Mouse (Mus musculus) liver, embryonic 14.5 days (tissue): ENCODE results near the gene Slc25a39. TPM values are rescaled to one million over a fixed set of nuclear protein-coding genes. Genes with fewer than 3 reads are reported as not detected.
A peak's percentile ranks its signal among the peaks of the same experiment; 100 is the strongest.
"Not testable (repeated sequence)": the region's sequence is repeated elsewhere in the genome, so short reads cannot be mapped to it uniquely, and the experiment has no call there.

ENCODE experiments used
- ATAC-seq: fragments of 200-750 bp; cut with Nextera tagmentation; 2 replicates; pipeline ENCODE4 v1.8.0; 2017; ENCODE audit warnings: moderate number of reproducible peaks, mild to moderate bottlenecking, moderate library complexity; ENCODE audit not compliant: insufficient read depth
- DNase-seq, 3 experiments: peaks; one replicate each; pipeline ENCODE4 v3.0.0-alpha.2; 2012 to 2013; ENCODE audit warnings: low read depth in 3 of 3, low spot score in 3 of 3
- H3K27ac ChIP-seq: fragments of 300-500 bp; sonication (generic); 2 replicates; pipeline ENCODE4 v1.5.1; 2014; ENCODE audit warnings: moderate library complexity, mild to moderate bottlenecking, control low read depth, inconsistent platforms
- H3K27me3 ChIP-seq: fragments of 300-500 bp; sonication (generic); 2 replicates; pipeline ENCODE4 v1.6.1; 2014; ENCODE audit warnings: mild to moderate bottlenecking, low read length, moderate library complexity; ENCODE audit not compliant: control insufficient read depth, insufficient read depth
- H3K36me3 ChIP-seq: fragments of 300-500 bp; sonication (generic); replicated peaks from 2 replicates; pipeline ENCODE4 v1.6.1; 2014; ENCODE audit warnings: low read depth; ENCODE audit not compliant: control insufficient read depth, insufficient read depth
- H3K4me1 ChIP-seq, 2 experiments: fragments of 200-500 bp in 1 of 2; fragments of 300-500 bp in 1 of 2; sonication (generic) in 1 of 2; replicated peaks; 2 replicates each; pipeline ENCODE4 v1.6.1; 2012 to 2014; ENCODE audit warnings: antibody characterized with exemption in 1 of 2, inconsistent platforms in 1 of 2, low read length in 1 of 2; ENCODE audit not compliant: control insufficient read depth in 2 of 2, insufficient read depth in 2 of 2
- H3K4me2 ChIP-seq: fragments of 300-500 bp; sonication (generic); 2 replicates; pipeline ENCODE4 v1.6.1; 2014; ENCODE audit warnings: low read depth, mild to moderate bottlenecking, control low read depth, moderate library complexity
- H3K4me3 ChIP-seq, 2 experiments: fragments of 200-500 bp in 1 of 2; fragments of 300-500 bp in 1 of 2; sonication (generic) in 1 of 2; 2 replicates each; pipeline ENCODE4 v1.5.1; 2012 to 2014; ENCODE audit warnings: low read depth in 2 of 2, low read length in 2 of 2, mild to moderate bottlenecking in 2 of 2, control low read depth in 1 of 2, inconsistent platforms in 1 of 2, moderate library complexity in 1 of 2; ENCODE audit not compliant: insufficient read depth in 1 of 2
- H3K9ac ChIP-seq: fragments of 300-500 bp; sonication (generic); replicated peaks from 2 replicates; pipeline ENCODE4 v1.6.1; 2014; ENCODE audit warnings: mild to moderate bottlenecking, control low read depth, moderate library complexity
- H3K9me3 ChIP-seq: fragments of 300-500 bp; sonication (generic); 2 replicates; pipeline ENCODE4 v1.6.1; 2016; ENCODE audit warnings: low read length, mixed read lengths; ENCODE audit not compliant: control insufficient read depth
- CTCF ChIP-seq: IDR thresholded peaks from 2 replicates; pipeline ENCODE4 v1.5.1; 2016; ENCODE audit warnings: antibody characterized with exemption, low read depth, control low read depth
- EP300 ChIP-seq: IDR thresholded peaks from 2 replicates; pipeline ENCODE4 v1.6.1; 2016; ENCODE audit warnings: antibody characterized with exemption, low read depth
- WGBS: fragments of 180-500 bp; shearing (Covaris S2); extraction: QIAGEN DNeasy Blood & Tissue Kit; methylation state at CpG from one replicate; pipeline ENCODE4 v1.1.7; 2014; ENCODE audit not compliant: insufficient replicate concordance; 5-methylcytosine and 5-hydroxymethylcytosine counted together
- polyA plus RNA-seq, 2 experiments: library from polyadenylated mRNA; depleted of rRNA in 1 of 2; stranded (reverse) in 1 of 2; unstranded in 1 of 2; fragments of >200 nt; fragmentation: Nextera tagmentation in 1 of 2; extraction: Ambion mirVana in 1 of 2; gene quantifications; 2 replicates each; pipeline versions ENCODE4 v1.2.1 to v1.2.3; 2012 to 2014

Slc25a39 gene
- polyA plus RNA-seq, 2 experiments, result 167 to 339 TPM

- peak overlapping the region; percentile 99 for H3K9ac ChIP-seq
- DNase-seq, result no peak
- ATAC-seq, result no peak
- H3K4me2 ChIP-seq, result peak overlapping the region; percentile 96
- no peak for TF ChIP-seq EP300
- TF ChIP-seq CTCF, result no peak
- H3K4me1 ChIP-seq, result peaks cover 76 to 82% of the 10 kb centered on the region in 2 experiments
- no peaks in the 10 kb centered on the region; the same call in 1 of the 2 replicates for H3K27me3 ChIP-seq
- peak overlapping the region in 1 of 2 experiments; percentile 46; a peak in 2 of 4 replicates for H3K4me3 ChIP-seq
- H3K27ac ChIP-seq, result peak overlapping the region; percentile 100
- WGBS, result 72% methylated on average over 12 of the region's 12 CpGs
- H3K9me3 ChIP-seq, result no peaks in the 10 kb centered on the region
- no peaks in the 10 kb centered on the region for H3K36me3 ChIP-seq
Observed at GRCm38 (mm10) chr11:102371926-102372685, 35.6 kb downstream of the Slc25a39 start.

- Histone ChIP-seq H3K36me3 (no peaks in the 10 kb centered on the region), H3K9ac (peak overlapping the region; percentile 66), H3K27me3 (no peaks in the 10 kb centered on the region; the same call in 1 of the 2 replicates), H3K4me3 (no peak overlapping the region), H3K27ac (peak overlapping the region; percentile 88), H3K4me1 (peaks cover 81 to 84% of the 10 kb centered on the region in 2 experiments), H3K4me2 (no peak overlapping the region), H3K9me3 (no peaks in the 10 kb centered on the region)
- no peak for TF ChIP-seq EP300
- TF ChIP-seq CTCF, result no peak
- 52% methylated on average over 7 of the region's 7 CpGs for WGBS
- DNase-seq, result no peak
- no peak for ATAC-seq
Observed at GRCm38 (mm10) chr11:102370285-102370684, 37.5 kb downstream of the Slc25a39 start.

GRCm38 (mm10) chr11:102369263-102369662 is 38.5 kb downstream of the Slc25a39 start:
- Histone ChIP-seq H3K4me2 (peak overlapping the region; percentile 34), H3K27ac (peak overlapping the region; percentile 88), H3K4me3 (no peak overlapping the region), H3K27me3 (no peaks in the 10 kb centered on the region; the same call in 1 of the 2 replicates), H3K9ac (peak overlapping the region; percentile 66), H3K4me1 (peaks cover 76 to 77% of the 10 kb centered on the region in 2 experiments), H3K36me3 (peaks cover 2% of the 10 kb centered on the region), H3K9me3 (no peaks in the 10 kb centered on the region)
- ATAC-seq, result no peak
- WGBS, result 69% methylated on average over 4 of the region's 4 CpGs
- TF ChIP-seq EP300 (no peak), CTCF (no peak)
- DNase-seq, result no peak

- DNase-seq, result no peak
- no peak for ATAC-seq
- Histone ChIP-seq H3K4me3 (no peak overlapping the region), H3K4me2 (peak overlapping the region; percentile 34), H3K9me3 (no peaks in the 10 kb centered on the region), H3K27me3 (no peaks in the 10 kb centered on the region), H3K27ac (peak overlapping the region; percentile 88), H3K36me3 (peaks cover 7% of the 10 kb centered on the region), H3K9ac (peak overlapping the region; percentile 66), H3K4me1 (peaks cover 67 to 68% of the 10 kb centered on the region in 2 experiments)
- WGBS, result 26% methylated on average over 5 of the region's 5 CpGs
- peak; percentile 63 for TF ChIP-seq EP300
- no peak for TF ChIP-seq CTCF
Observed at GRCm38 (mm10) chr11:102368347-102368746, 39.4 kb downstream of the Slc25a39 start.

GRCm38 (mm10) chr11:102367504-102368280 is 40.1 kb downstream of the Slc25a39 start:
- Histone ChIP-seq H3K4me1 (peaks cover 63 to 65% of the 10 kb centered on the region in 2 experiments), H3K27ac (peak overlapping the region; percentile 88), H3K27me3 (no peaks in the 10 kb centered on the region), H3K9me3 (no peaks in the 10 kb centered on the region), H3K9ac (peak overlapping the region; percentile 66), H3K4me2 (peak overlapping the region; percentile 34), H3K36me3 (peaks cover 13% of the 10 kb centered on the region), H3K4me3 (no peak overlapping the region)
- 60% methylated on average over 9 of the region's 9 CpGs for WGBS
- TF ChIP-seq EP300, result no peak
- TF ChIP-seq CTCF, result no peak
- ATAC-seq, result no peak
- no peak for DNase-seq

DNA sequence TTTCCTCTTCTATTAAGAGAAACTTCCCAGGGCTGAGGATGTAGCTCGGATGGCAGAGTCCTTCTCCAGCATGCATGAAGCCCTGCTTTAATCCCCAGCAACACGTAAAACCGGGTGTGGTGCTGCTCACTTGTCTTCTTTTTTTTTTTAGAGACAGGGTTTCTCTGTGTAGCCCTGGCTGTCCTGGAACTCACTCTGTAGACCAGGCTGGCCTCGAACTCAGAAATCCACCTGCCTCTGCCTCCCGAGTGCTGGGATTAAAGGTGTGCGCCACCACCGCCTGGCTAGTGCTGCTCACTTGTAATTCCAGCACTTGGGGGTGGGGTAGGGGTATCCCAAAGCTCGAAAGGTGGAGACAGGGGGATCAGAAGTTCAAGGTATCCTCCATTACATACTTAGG is 41.6 kb downstream of the Slc25a39 start, which contains the start of gene Slc4a1:
Gene Slc4a1, minus strand, starts transcription at position 101 of the 400 bp plus-strand sequence.
- H3K4me1 ChIP-seq, result peaks cover 59 to 61% of the 10 kb centered on the region in 2 experiments
- H3K27ac ChIP-seq, result peak within 1 kb of the TSS; percentile 91
- H3K9me3 ChIP-seq, DNase-seq, H3K27me3 ChIP-seq, ATAC-seq: not testable (repeated sequence)
- H3K9ac ChIP-seq, result peak within 1 kb of the TSS; percentile 100
- H3K36me3 ChIP-seq, result peaks cover 29% of the 10 kb centered on the region
- WGBS, result 51% methylated on average over 8 of the region's 8 CpGs
- peak within 1 kb of the TSS; percentile 86 to 94 for H3K4me3 ChIP-seq
- peak within 1 kb of the TSS; percentile 62 for H3K4me2 ChIP-seq
